Mouse (Mus musculus) MN1 (cell line): ENCODE data around the gene Gse1.

Experiments used
- DNase-seq: peaks from one replicate; pipeline ENCODE4 v3.0.0-alpha.2; 2016; ENCODE audit warnings: low spot score

The Gse1 gene

GRCm38 (mm10) chr8:120553441-120554123, 325.3 kb downstream of the Gse1 start:
- peak; percentile 47 for DNase-seq

DNA sequence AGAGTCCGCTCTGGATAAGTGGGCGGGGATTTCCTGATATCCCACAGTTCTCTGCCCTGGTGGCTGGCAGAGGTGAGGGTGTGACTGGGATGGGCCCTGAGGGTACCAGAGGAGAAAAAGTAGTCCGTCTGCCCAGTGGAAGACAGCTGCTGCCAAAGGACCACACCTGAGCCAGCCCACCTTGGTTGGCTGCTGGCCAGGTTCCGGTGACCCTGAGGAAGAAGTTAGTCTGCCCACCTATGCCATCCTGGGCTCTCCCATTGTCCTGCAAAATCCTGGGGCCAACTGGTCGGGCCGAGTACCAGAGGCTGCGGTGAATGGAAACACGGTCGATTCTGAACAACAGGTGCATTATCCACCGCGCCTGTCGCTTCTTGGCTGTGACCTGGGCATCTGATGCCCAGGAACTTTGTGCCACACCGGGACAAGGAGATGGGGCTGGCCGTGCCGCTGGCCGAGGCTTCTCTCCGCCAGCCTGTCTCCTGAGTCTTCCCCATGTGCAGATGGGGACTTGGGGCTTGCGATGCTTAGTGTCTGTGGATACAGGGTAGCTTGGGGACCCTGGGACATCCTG, 326.3 kb downstream of the Gse1 start:
- DNase-seq = no peak

DNA sequence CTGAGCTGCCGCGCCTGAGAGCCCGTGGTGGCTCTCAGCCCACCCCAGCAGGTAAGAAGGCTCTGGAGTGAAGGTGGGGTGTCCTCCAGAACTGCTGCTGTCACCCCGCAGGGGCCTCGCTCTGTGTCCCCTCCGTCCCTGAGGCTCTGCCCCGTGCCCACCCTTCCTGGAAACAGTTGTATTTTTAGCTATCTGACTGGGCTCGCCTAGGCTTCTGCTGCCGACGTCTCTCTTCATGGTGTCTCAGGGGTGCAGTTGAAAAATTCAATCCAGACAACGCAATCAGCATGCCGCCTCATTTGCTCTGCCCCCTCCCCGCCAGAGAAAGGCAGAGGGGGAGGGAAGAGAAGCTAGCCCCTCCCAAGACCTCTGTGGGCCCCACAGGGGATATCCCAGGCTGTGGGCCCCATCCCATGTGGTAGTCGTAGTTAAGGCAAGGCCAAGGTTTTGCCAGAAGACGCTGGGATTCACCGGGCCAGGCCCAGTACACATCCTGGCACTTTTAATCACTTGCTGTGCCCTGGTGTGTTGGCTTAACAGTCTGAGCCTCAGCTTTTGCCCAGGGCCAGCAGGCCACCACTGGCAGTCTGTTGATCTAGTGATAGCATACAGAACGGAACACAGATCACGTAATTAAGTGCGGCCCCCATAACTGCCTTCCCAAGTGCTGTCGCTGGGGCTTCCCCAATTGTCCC, 328.1 kb downstream of the Gse1 start:
- DNase-seq = peak; percentile 88

DNA sequence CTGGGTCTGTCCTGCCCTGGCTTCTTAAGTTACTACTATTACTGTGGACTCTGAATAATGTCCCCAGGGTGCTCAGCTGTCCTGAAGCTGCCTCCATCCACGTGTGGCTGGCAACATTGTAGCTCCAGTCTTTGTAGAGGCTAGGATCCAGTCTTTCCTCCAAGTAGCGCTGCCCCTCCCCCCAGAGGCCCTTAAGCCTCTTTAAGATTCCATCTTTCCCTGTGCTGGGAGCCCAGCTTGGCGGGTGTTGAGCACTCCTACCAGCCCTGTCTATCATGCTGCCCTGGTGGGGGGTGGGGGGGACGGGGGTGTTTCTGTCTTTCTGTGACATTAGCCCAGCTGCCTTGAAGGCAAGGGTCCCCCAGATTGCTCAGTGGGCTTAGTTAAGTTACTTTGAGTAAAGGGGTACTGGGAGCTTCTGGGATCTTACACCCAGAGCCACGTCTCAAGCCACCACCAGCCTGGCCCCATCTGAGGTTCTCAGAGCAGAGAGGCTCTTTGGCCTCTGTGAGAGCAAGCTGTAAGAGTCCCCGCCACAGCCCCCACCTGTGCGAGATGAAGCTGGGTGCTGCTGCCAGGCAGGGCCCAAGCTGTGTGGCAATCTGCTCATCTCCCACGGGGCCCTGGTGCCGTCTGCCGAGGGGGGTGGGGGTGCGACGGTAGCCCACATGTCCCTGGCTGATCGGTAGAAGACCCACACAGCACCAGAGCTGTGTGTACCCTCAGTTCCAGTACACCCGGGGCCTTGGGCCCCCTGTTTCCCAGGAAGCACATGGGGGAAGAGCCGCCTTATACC, 329.1 kb downstream of the Gse1 start:
- DNase-seq = peak; percentile 74

DNA sequence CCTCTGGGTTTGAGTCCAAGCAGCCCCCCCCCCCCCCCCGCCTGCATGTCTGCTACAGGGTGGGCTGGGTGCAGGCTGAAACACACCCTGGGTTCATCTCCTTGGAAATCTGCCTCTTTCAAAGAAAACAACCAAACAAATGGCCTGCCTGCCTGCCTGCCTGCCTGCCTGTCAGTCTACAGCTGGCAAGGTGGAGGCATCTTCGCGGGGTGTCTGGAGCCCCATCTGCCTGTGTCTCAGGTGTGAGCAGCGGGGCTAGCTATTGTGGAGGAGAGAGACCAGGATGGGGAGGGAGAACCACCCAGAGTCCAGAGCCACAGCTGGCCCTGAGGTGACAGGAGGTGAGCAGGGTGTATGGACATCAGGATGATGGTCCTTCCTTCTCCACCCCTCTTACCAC, 329.9 kb downstream of the Gse1 start:
- DNase-seq = peak; percentile 33

- DNase-seq = peak; percentile 93
These were observed 331.4 kb downstream of the Gse1 start for GRCm38 (mm10) chr8:120559654-120560053.

DNA sequence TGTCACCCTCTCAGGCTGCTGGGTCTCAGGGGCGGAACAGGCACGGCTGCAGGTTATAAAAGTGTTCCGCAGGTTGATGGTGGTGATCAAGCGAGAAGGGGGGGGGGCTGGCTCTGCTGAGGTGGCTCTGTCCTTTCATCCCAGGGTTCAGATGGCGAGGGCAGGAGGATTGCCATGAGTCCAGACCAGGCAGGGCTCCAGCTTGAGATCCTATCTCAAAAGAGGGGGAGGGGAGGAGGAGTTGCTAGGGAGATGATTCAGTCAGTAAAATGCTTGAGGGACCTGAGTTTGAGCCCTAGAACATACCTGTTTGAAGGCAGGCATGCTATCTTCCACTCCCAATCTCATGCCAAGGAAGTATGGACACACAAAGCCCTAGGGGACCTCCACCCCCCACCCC, 332.3 kb downstream of the Gse1 start:
- peak; percentile 83 for DNase-seq

- DNase-seq = peak; percentile 64
These were observed 333.5 kb downstream of the Gse1 start for GRCm38 (mm10) chr8:120561539-120562435.

GRCm38 (mm10) chr8:120562680-120563347, 334.6 kb downstream of the Gse1 start:
- peak; percentile 21 for DNase-seq

- DNase-seq = peak; percentile 89
These were observed 335.1 kb downstream of the Gse1 start for GRCm38 (mm10) chr8:120563348-120563724.

- peak; percentile 97 for DNase-seq
These were observed 335.9 kb downstream of the Gse1 start for GRCm38 (mm10) chr8:120563851-120564837.

DNA sequence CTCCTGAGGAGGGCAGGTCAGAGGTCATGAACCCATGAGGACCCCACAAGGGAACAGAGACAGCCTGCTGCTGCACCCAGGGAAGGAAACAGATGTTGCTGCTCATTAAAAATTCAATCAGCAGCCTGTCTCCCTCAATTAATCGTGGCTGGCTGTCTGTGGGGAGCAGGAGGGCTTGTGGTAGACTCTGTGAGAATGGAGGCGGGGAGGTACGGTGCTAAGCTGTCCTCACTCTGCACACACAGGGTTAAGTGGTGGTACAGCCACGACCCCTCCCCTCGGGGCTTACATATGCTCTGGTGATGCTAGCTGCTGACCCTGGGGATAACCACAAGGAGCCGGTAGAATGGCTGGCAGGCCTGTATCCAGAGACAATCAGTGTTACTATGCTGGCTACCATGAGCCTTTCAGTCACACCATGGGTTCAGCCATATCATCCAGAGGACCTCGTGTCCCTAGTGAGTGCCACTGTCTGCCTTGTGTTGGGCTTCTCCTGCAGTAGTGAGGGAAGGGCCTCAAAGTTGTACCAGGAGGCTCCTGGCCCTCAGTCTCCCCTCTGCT, 337.0 kb downstream of the Gse1 start:
- DNase-seq = peak; percentile 42

DNA sequence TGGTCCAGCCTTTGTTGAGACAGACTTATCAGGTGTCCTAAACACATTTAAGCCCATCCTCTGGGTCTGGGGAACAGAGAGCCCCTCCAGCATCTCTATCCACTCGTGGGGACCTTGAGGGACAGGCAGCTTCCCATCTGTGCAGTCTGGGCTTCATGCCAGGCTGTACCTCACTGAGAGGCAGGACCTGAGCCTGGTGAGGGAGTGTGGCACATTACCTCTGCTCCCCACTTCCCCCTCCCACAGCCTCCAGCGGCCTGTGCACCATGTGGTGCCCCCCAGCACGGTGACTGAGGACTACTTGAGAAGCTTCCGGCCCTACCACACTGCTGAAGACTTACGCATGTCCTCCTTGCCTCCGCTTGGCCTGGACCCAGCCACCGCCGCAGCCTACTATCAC, 338.4 kb downstream of the Gse1 start:
- peak; percentile 68 for DNase-seq

DNA sequence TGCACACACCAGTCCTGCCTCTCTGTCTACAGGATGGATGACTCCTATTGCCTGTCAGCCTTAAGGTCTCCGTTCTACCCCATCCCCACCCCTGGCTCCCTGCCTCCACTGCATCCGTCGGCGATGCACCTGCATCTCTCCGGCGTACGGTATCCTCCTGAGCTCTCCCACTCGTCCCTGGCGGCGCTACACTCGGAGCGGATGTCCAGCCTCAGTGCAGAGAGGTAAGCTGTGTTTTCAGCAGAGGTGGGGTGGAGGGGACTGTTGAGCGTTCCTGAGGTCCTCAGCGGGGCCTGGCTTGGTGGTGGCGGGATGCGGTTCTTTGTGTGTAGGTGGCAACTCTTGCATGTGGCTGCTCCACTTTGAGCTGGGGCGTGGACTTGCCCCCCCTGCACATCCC, 339.5 kb downstream of the Gse1 start:
- DNase-seq = no peak

- DNase-seq = no peak
These were observed 340.0 kb downstream of the Gse1 start for GRCm38 (mm10) chr8:120568164-120568798.

GRCm38 (mm10) chr8:120569123-120569522, 340.9 kb downstream of the Gse1 start:
- DNase-seq = no peak

DNA sequence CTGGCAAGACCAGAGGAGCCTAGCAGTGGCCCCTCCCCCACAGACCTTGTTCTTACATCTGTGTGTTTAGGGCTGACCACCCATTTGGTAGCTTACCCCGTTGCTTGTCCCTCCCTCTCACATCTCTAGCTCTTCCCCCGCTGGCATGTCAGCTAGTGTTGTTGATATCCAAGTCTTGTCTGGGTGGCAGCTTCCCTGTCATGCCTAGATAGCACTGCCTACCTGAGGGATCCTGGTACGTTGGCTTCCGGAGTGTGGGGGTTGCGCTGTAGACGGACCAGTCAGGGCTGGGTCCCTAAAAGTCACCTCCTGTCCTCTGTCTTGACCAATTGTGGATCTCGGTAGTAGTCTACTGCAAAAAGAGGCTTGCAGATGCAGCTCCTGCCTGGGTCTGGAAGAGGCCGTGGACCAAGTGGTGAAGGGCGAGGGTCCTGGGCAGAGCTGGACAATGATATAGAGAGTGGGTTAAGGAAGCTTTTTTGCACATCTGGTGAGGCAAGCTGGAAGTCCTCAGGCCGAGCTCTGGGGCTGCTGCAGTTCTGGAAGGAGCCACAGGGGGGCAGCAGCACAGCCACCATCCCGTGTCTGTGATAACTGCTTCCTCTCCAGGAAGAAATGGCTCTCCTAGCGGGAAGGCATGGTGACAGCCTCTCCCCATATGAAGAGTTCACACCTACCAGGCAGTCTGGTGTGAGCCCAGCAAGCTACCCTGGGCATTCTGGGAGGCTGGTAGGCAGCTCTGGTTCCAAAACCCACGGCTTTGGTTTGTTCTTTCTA, 341.9 kb downstream of the Gse1 start:
- peak; percentile 93 for DNase-seq

GRCm38 (mm10) chr8:120571561-120571960, 343.3 kb downstream of the Gse1 start:
- DNase-seq = no peak
